Comparison of ENCODE assay signal across 8 mouse cellular contexts in the genomic region with DNA sequence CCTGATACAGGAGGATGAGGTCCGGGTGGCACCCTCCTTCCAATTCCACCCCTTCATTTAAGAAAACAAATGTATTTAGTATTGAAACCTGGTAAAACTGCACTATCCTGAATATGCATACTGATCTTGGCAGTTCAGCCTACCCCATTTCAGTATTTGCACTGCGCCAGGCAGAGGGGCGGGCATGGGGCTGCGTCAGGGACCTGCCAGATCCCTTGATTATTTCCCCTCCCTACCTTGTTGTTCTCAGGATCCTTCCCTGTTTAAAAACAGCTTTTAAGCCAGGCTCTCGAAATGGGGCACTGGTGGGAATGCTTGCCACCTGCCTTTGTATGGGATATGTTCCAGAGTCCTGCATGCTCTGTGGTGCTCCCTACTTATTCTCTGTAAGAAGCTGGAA. TPM values are rescaled to one million over a fixed set of nuclear protein-coding genes. Genes with fewer than 3 reads are reported as not detected.
DNase-seq lines count a peak whose midpoint lies in the region; ATAC-seq and TF ChIP-seq lines count a peak whose summit lies in the region.

No protein-coding gene starts in this region.

- H3K9ac ChIP-seq in liver, embryonic 12.5 days, result peak overlapping the region; percentile 72; the same call in 1 of the 2 replicates

- no peak for TF ChIP-seq POLR2A in spleen, adult 2 months (IDR thresholded peaks at IDR 0.05; ENCODE audit: low read depth, low read length)

- no peak for ATAC-seq in liver, embryonic 12.5 days

- H3K4me2 ChIP-seq in liver, embryonic 12.5 days, result peak overlapping the region; percentile 98

- H3K4me1 ChIP-seq in spleen, adult 2 months (ENCODE audit: control insufficient read depth, insufficient read depth, insufficient read length), result peaks cover 8% of the 10 kb centered on the region; the same call in 1 of the 2 replicates
- H3K4me1 ChIP-seq in liver, embryonic 12.5 days, result peaks cover 59% of the 10 kb centered on the region

- no peak overlapping the region for H3K27ac ChIP-seq in spleen, adult 2 months (ENCODE audit: insufficient read depth, low read length)
- no peak overlapping the region for H3K27ac ChIP-seq in liver, embryonic 12.5 days

- WGBS in spleen, adult 2 months, result 47% methylated on average over 5 of the region's 5 CpGs
- WGBS in liver, embryonic 12.5 days (ENCODE audit: insufficient replicate concordance), result 55% methylated on average over 5 of the region's 5 CpGs

- intact Hi-C loops in left cerebral cortex, postnatal 25 days (cut with DNase I), result no loop called here

- peak; percentile 70 for DNase-seq in cerebellum, adult 11-12 months
- DNase-seq in cerebellum, postnatal 4 days (ENCODE audit: low spot score in 2 of 2), result no peak
- DNase-seq in spleen, adult 2 months (ENCODE audit: low read depth in 1 of 2, low spot score in 2 of 2), result no peak
- no peak for DNase-seq in spleen, postnatal 36 days (ENCODE audit: low spot score in 2 of 2)
- DNase-seq in thymus, postnatal 4 days, result peak; percentile 53
- DNase-seq in testis, postnatal 10 days (ENCODE audit: low spot score), result no peak
- DNase-seq in left cerebral cortex, postnatal 25 days (ENCODE audit: low spot score in 2 of 2), result no peak

- H3K27me3 ChIP-seq in spleen, adult 2 months (ENCODE audit: control insufficient read depth, insufficient read depth, low read length), result no peaks in the 10 kb centered on the region
- peaks cover 19% of the 10 kb centered on the region for H3K27me3 ChIP-seq in liver, embryonic 12.5 days (replicated peaks)

- H3K9me3 ChIP-seq in liver, embryonic 12.5 days (replicated peaks), result no peaks in the 10 kb centered on the region

- peak overlapping the region; percentile 70; the same call in 1 of the 2 replicates for H3K4me3 ChIP-seq in spleen, adult 2 months (ENCODE audit: extremely low read depth, insufficient read depth, insufficient read length)
- H3K4me3 ChIP-seq in liver, embryonic 12.5 days, result peak overlapping the region; percentile 74

- H3K36me3 ChIP-seq in spleen, adult 2 months (ENCODE audit: control insufficient read depth, insufficient read depth, low read length), result no peaks in the 10 kb centered on the region
- H3K36me3 ChIP-seq in liver, embryonic 12.5 days, result no peaks in the 10 kb centered on the region

- no peak for TF ChIP-seq CTCF in spleen, adult 2 months (IDR thresholded peaks at IDR 0.05; ENCODE audit: extremely low read depth, insufficient read depth, insufficient read length, insufficient replicate concordance)

RNA-seq across cellular contexts. Expression of a gene that starts 1.7 kb away (rescaled TPM):
- 76.2 and 81.8 TPM in 2 replicates for polyA plus RNA-seq in spleen, adult 2 months (2012; rRNA removed)
- 17.6 and 18.6 TPM in 2 replicates for polyA plus RNA-seq in liver, embryonic 12.5 days (2016; fragmentation: Nextera tagmentation; extraction: Ambion mirVana)
- total RNA-seq in left cerebral cortex, postnatal 25 days (2021), result 10 to 100 TPM; 98.4 to 99.2 TPM

Comparison
In these comparisons a context has a peak if more than half of its experiments do, and no peak if none do; other contexts are left out.
1. DNase-seq: peak in cerebellum, adult 11-12 months (single experiment) and thymus, postnatal 4 days (single experiment); none in cerebellum, postnatal 4 days (0 of 2), spleen, adult 2 months (0 of 2), spleen, postnatal 36 days (0 of 2), testis, postnatal 10 days (single experiment) and left cerebral cortex, postnatal 25 days (0 of 2).